Comparison of ENCODE assay signal across 12 mouse cellular contexts in the genomic region with DNA sequence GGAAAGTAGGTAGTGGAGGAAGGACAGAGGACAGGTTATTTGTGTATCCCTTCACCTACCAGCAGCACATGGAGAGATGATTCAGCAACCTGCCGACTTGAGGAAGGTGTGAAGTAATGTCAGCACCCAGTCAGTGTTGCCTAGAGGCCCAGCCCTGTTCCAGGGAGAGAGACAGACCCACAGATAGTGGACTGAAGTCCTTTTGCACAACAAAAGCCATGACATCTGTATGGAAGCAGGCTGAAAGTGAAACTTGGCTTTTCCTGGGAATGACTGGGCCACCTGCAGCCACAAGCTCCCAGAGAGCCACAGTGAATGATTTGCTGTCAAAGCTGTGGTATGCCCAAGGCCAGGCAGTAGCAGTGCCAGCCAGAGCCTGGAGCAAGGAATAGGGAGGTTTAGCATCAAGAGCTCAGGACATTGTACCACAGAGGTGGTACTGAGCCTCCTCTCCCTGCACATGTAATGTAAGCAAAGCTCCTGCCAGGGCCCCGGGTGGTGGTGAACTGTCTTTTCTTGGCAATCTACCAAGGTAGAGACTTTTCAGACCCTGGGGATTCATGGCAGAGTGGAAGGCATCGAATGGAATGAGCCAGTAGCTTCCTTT. TPM values are rescaled to one million over a fixed set of nuclear protein-coding genes. Genes with fewer than 3 reads are reported as not detected.
DNase-seq lines count a peak whose midpoint lies in the region; ATAC-seq lines count a peak whose summit lies in the region.
"Had no signal": no experiment of that assay in that cellular context is flagged by ENCODE, and none has a peak within 500 bp of the region (broad histone marks: within the 10 kb centered on the region; RNA-seq: fewer than 3 reads in every experiment).

No protein-coding gene starts in this region.

- no peaks in the 10 kb centered on the region for H3K36me3 ChIP-seq in lung, embryonic 15.5 days
- no peaks in the 10 kb centered on the region for H3K36me3 ChIP-seq in embryonic facial prominence, embryonic 13.5 days
- H3K36me3 ChIP-seq in forebrain, embryonic 15.5 days = no peaks in the 10 kb centered on the region

- intact Hi-C loops in heart, postnatal 25 days (cut with DNase I) = no loop called here

- 19% methylated on average over 3 of the region's 3 CpGs for WGBS in lung, embryonic 15.5 days
- 49% methylated on average over 3 of the region's 3 CpGs for WGBS in embryonic facial prominence, embryonic 13.5 days
- WGBS in forebrain, embryonic 15.5 days = 62% methylated on average over 3 of the region's 3 CpGs

- ATAC-seq in lung, embryonic 15.5 days (ENCODE audit: borderline replicate concordance, extremely low read depth, low FRiP score, low TSS enrichment) = peak; percentile 5; the same call in 1 of the 2 replicates
- ATAC-seq in embryonic facial prominence, embryonic 13.5 days (ENCODE audit: insufficient number of reproducible peaks, insufficient read depth, low FRiP score, low TSS enrichment, low read depth) = no peak
- no peak for ATAC-seq in forebrain, embryonic 15.5 days (replicated peaks)
- ATAC-seq: activated CD4-positive, CD25-positive, alpha-beta regulatory T cell, adult 4 months had no signal

- no peak overlapping the region for H3K9ac ChIP-seq in lung, embryonic 15.5 days
- no peak overlapping the region for H3K9ac ChIP-seq in embryonic facial prominence, embryonic 13.5 days
- H3K9ac ChIP-seq in forebrain, embryonic 15.5 days (replicated peaks) = no peak overlapping the region

- no peaks in the 10 kb centered on the region for H3K9me3 ChIP-seq in lung, embryonic 15.5 days
- H3K9me3 ChIP-seq in embryonic facial prominence, embryonic 13.5 days = no peaks in the 10 kb centered on the region
- H3K9me3 ChIP-seq in forebrain, embryonic 15.5 days = no peaks in the 10 kb centered on the region

- DNase-seq in heart, adult 11 months = peak; percentile 81
- no peak for DNase-seq in heart, postnatal 25 days (ENCODE audit: low spot score)
- DNase-seq in lung, postnatal 36 days = no peak
- DNase-seq in skeletal muscle tissue, adult 2 months (ENCODE audit: low read depth, low spot score) = peak; percentile 10
- no peak for DNase-seq in embryo, embryonic 11 days
- DNase-seq: cerebellum, adult 9-11 months had no signal

- H3K4me1 ChIP-seq in lung, embryonic 15.5 days = peaks cover 5% of the 10 kb centered on the region; the same call in 1 of the 2 replicates
- peaks cover 24% of the 10 kb centered on the region for H3K4me1 ChIP-seq in embryonic facial prominence, embryonic 13.5 days
- peaks cover 9% of the 10 kb centered on the region for H3K4me1 ChIP-seq in forebrain, embryonic 15.5 days

- no peak overlapping the region for H3K27ac ChIP-seq in lung, embryonic 15.5 days
- H3K27ac ChIP-seq in embryonic facial prominence, embryonic 13.5 days = no peak overlapping the region
- no peak overlapping the region for H3K27ac ChIP-seq in forebrain, embryonic 15.5 days (replicated peaks)

- no peak overlapping the region for H3K4me3 ChIP-seq in lung, embryonic 15.5 days
- no peak overlapping the region for H3K4me3 ChIP-seq in embryonic facial prominence, embryonic 13.5 days
- no peak overlapping the region for H3K4me3 ChIP-seq in forebrain, embryonic 15.5 days

- 0 out of 2 replicates have a peak, but pooled peaks cover 10% of the 10 kb centered on the region for H3K27me3 ChIP-seq in lung, embryonic 15.5 days
- H3K27me3 ChIP-seq in embryonic facial prominence, embryonic 13.5 days = peaks cover 16% of the 10 kb centered on the region; the same call in 1 of the 2 replicates
- H3K27me3 ChIP-seq in forebrain, embryonic 15.5 days = 0 out of 2 replicates have a peak, but pooled peaks cover 6% of the 10 kb centered on the region

- no peak overlapping the region; the same call in 1 of the 2 replicates for H3K4me2 ChIP-seq in lung, embryonic 15.5 days
- peak overlapping the region; percentile 84 for H3K4me2 ChIP-seq in embryonic facial prominence, embryonic 13.5 days
- H3K4me2 ChIP-seq in forebrain, embryonic 15.5 days (replicated peaks) = no peak overlapping the region

RNA-seq across cellular contexts. Expression of a gene that starts 1.2 kb away (rescaled TPM):
- 1 to 10 TPM; 1.3 to 1.4 TPM for total RNA-seq in heart, postnatal 25 days (2021)
- polyA plus RNA-seq in lung, embryonic 15.5 days (2015; fragmentation: Nextera tagmentation; extraction: Ambion mirVana) = 4.3 and 5.3 TPM in 2 replicates
- polyA plus RNA-seq in embryonic facial prominence, embryonic 13.5 days (2015; fragmentation: Nextera tagmentation; extraction: Ambion mirVana) = 5.9 and 7.0 TPM in 2 replicates
- 0.69 and 0.88 TPM in 2 replicates for polyA plus RNA-seq in forebrain, embryonic 15.5 days (2015; fragmentation: Nextera tagmentation; extraction: Ambion mirVana)

RNA-seq across cellular contexts. Expression of a gene that starts 26.3 kb away (rescaled TPM):
- 1 to 10 TPM in 1 of 2 experiments, under 1 TPM in 1; 0.84 to 1.0 TPM for total RNA-seq in heart, postnatal 25 days (2021)
- polyA plus RNA-seq in lung, embryonic 15.5 days (2015; fragmentation: Nextera tagmentation; extraction: Ambion mirVana) = 0.62 and 0.97 TPM in 2 replicates
- polyA plus RNA-seq in embryonic facial prominence, embryonic 13.5 days (2015; fragmentation: Nextera tagmentation; extraction: Ambion mirVana) = 0.28 and 1.1 TPM in 2 replicates
- not detected in 2 replicates for polyA plus RNA-seq in forebrain, embryonic 15.5 days (2015; fragmentation: Nextera tagmentation; extraction: Ambion mirVana)
- total RNA-seq: gastrocnemius, postnatal 25 days; left cerebral cortex, postnatal 25 days had no signal
- polyA plus RNA-seq: activated CD4-positive, CD25-positive, alpha-beta regulatory T cell, adult 4 months had no signal

Comparison
In these comparisons a context has a peak if more than half of its experiments do, and no peak if none do; other contexts are left out.
1. DNase-seq: peak in heart, adult 11 months (single experiment) and skeletal muscle tissue, adult 2 months (single experiment); none in heart, postnatal 25 days (single experiment), lung, postnatal 36 days (single experiment) and embryo, embryonic 11 days (single experiment).